ENCODE assay signal across 21 mouse cellular contexts in genomic region chr3:63325615-63326014, GRCm38 (mm10).
DNase-seq lines count a peak whose midpoint lies in the region; ATAC-seq and TF ChIP-seq lines count a peak whose summit lies in the region.
"Had no signal": no experiment of that assay in that cellular context is flagged by ENCODE, and none has a peak within 500 bp of the region (broad histone marks: within the 10 kb centered on the region; RNA-seq: fewer than 3 reads in every experiment).

No protein-coding gene starts in this region.

- no peaks in the 10 kb centered on the region for H3K9me3 ChIP-seq in forebrain, embryonic 12.5 days
- H3K9me3 ChIP-seq in forebrain, postnatal 0 days (ENCODE audit: low read length), result no peaks in the 10 kb centered on the region
- H3K9me3 ChIP-seq in lung, postnatal 0 days (ENCODE audit: low read length), result no peaks in the 10 kb centered on the region
- H3K9me3 ChIP-seq: intestine, embryonic 15.5 days; limb, embryonic 13.5 days had no signal

- H3K36me3 ChIP-seq in forebrain, embryonic 12.5 days (replicated peaks), result no peaks in the 10 kb centered on the region
- H3K36me3 ChIP-seq in forebrain, postnatal 0 days (ENCODE audit: insufficient read depth), result no peaks in the 10 kb centered on the region
- no peaks in the 10 kb centered on the region for H3K36me3 ChIP-seq in lung, postnatal 0 days (ENCODE audit: insufficient read depth, low read length)
- H3K36me3 ChIP-seq: intestine, embryonic 15.5 days; limb, embryonic 13.5 days had no signal

- H3K4me3 ChIP-seq in forebrain, embryonic 12.5 days (replicated peaks), result no peak overlapping the region
- H3K4me3 ChIP-seq in forebrain, postnatal 0 days (ENCODE audit: low read depth, low read length), result no peak overlapping the region
- no peak overlapping the region for H3K4me3 ChIP-seq in lung, postnatal 0 days (ENCODE audit: low read depth, low read length)
- H3K4me3 ChIP-seq in embryonic fibroblast, embryonic 13.5 days (ENCODE audit: insufficient read depth, low read length), result no peak overlapping the region
- H3K4me3 ChIP-seq: intestine, embryonic 15.5 days; limb, embryonic 13.5 days had no signal

- no peaks in the 10 kb centered on the region for H3K27me3 ChIP-seq in forebrain, embryonic 12.5 days
- no peaks in the 10 kb centered on the region for H3K27me3 ChIP-seq in forebrain, postnatal 0 days (ENCODE audit: insufficient read depth, low read length)
- no peaks in the 10 kb centered on the region for H3K27me3 ChIP-seq in lung, postnatal 0 days (replicated peaks; ENCODE audit: insufficient read depth, low read length)
- H3K27me3 ChIP-seq: intestine, embryonic 15.5 days; limb, embryonic 13.5 days had no signal

- peak; percentile 25; the same call in 1 of the 2 replicates for TF ChIP-seq EP300 in lung, postnatal 0 days (IDR thresholded peaks at IDR 0.05)

- no peak for TF ChIP-seq POLR2A in embryonic fibroblast, embryonic 13.5 days (IDR thresholded peaks at IDR 0.05; ENCODE audit: low read depth, low read length)

- no peaks in the 10 kb centered on the region for H3K4me1 ChIP-seq in forebrain, embryonic 12.5 days
- H3K4me1 ChIP-seq in forebrain, postnatal 0 days (ENCODE audit: insufficient read depth), result no peaks in the 10 kb centered on the region
- no peaks in the 10 kb centered on the region for H3K4me1 ChIP-seq in lung, postnatal 0 days (ENCODE audit: insufficient read depth, low read depth, low read length)
- peaks cover 9% of the 10 kb centered on the region for H3K4me1 ChIP-seq in embryonic fibroblast, embryonic 13.5 days (ENCODE audit: control insufficient read depth, insufficient read depth, low read length)
- H3K4me1 ChIP-seq: intestine, embryonic 15.5 days had no signal

- no peak overlapping the region for H3K9ac ChIP-seq in forebrain, embryonic 12.5 days
- no peak overlapping the region for H3K9ac ChIP-seq in forebrain, postnatal 0 days
- H3K9ac ChIP-seq in lung, postnatal 0 days (replicated peaks; ENCODE audit: low read depth), result no peak overlapping the region
- H3K9ac ChIP-seq: hindbrain, embryonic 14.5 days; intestine, embryonic 15.5 days; limb, embryonic 13.5 days; liver, embryonic 14.5 days had no signal

- peak; percentile 46; the same call in 1 of the 2 replicates for ATAC-seq in forebrain, embryonic 12.5 days (ENCODE audit: low FRiP score)
- ATAC-seq in forebrain, postnatal 0 days, result no peak
- ATAC-seq in lung, postnatal 0 days, result peak; percentile 70
- no peak for ATAC-seq in monocyte, adult 5-6 weeks (replicated peaks; ENCODE audit: insufficient number of reproducible peaks, low FRiP score, low TSS enrichment, poor library complexity, severe bottlenecking)
- ATAC-seq: intestine, embryonic 15.5 days had no signal

- WGBS in forebrain, embryonic 12.5 days, result 61% methylated on average over 2 of the region's 2 CpGs
- WGBS in forebrain, postnatal 0 days, result 45% methylated on average over 2 of the region's 2 CpGs
- WGBS in lung, postnatal 0 days, result 51% methylated on average over 2 of the region's 2 CpGs

- no peak overlapping the region for H3K27ac ChIP-seq in forebrain, embryonic 12.5 days
- H3K27ac ChIP-seq in forebrain, postnatal 0 days (ENCODE audit: low read depth, low read length), result no peak overlapping the region
- H3K27ac ChIP-seq in lung, postnatal 0 days (ENCODE audit: low read length), result no peak overlapping the region
- peak overlapping the region; percentile 90 for H3K27ac ChIP-seq in embryonic fibroblast, embryonic 13.5 days (ENCODE audit: insufficient read depth, low read length)
- H3K27ac ChIP-seq: hindbrain, embryonic 14.5 days; intestine, embryonic 15.5 days; limb, embryonic 13.5 days; liver, embryonic 14.5 days had no signal

- TF ChIP-seq CTCF in forebrain, postnatal 0 days (IDR thresholded peaks at IDR 0.05; ENCODE audit: low read depth), result no peak
- no peak for TF ChIP-seq CTCF in lung, postnatal 0 days (IDR thresholded peaks at IDR 0.05)
- TF ChIP-seq CTCF in embryonic fibroblast, embryonic 13.5 days (IDR thresholded peaks at IDR 0.05; ENCODE audit: borderline replicate concordance, insufficient read depth, low read length), result no peak

- H3K4me2 ChIP-seq in forebrain, embryonic 12.5 days, result no peak overlapping the region
- no peak overlapping the region for H3K4me2 ChIP-seq in forebrain, postnatal 0 days (ENCODE audit: low read depth)
- H3K4me2 ChIP-seq in lung, postnatal 0 days (replicated peaks; ENCODE audit: low read depth, low read length), result no peak overlapping the region
- H3K4me2 ChIP-seq: hindbrain, embryonic 14.5 days; intestine, embryonic 15.5 days; limb, embryonic 13.5 days had no signal

- DNase-seq in forebrain, postnatal 0 days, result no peak
- DNase-seq in lung, postnatal 0 days (ENCODE audit: low spot score), result peak; percentile 48
- DNase-seq in lung, postnatal 36 days, result no peak
- DNase-seq in telencephalon, adult 2 months (ENCODE audit: low read depth, low spot score), result peak; percentile 17
- no peak for DNase-seq in cerebellum, postnatal 36 days
- DNase-seq: adrenal gland, postnatal 25 days; B cell, adult 2 months; cerebellum, adult 9-11 months; gastrocnemius, postnatal 25 days; heart, postnatal 10 days; midbrain, embryonic 14.5 days; retina, postnatal 1 day; spleen, adult 18-20 months; thymus, postnatal 14 days had no signal

Comparison
In these comparisons a context has a peak if more than half of its experiments do, and no peak if none do; other contexts are left out.
1. ATAC-seq: peak in forebrain, embryonic 12.5 days (single experiment) and lung, postnatal 0 days (single experiment); none in forebrain, postnatal 0 days (single experiment) and monocyte, adult 5-6 weeks (single experiment).
2. DNase-seq: peak in lung, postnatal 0 days (single experiment) and telencephalon, adult 2 months (single experiment); none in forebrain, postnatal 0 days (single experiment), lung, postnatal 36 days (single experiment) and cerebellum, postnatal 36 days (0 of 2).